Mouse (Mus musculus): ENCODE measurements around the gene Cyth1. TPM values are rescaled to one million over a fixed set of nuclear protein-coding genes. Genes with fewer than 3 reads are reported as not detected.

Cyth1 gene
- polyA plus RNA-seq, 1 experiment = 19.5 TPM

GRCm38 (mm10) chr11:118096736-118097135, 151.7 kb downstream of the Cyth1 start:
- DNase-seq = no peak
- H3K27ac ChIP-seq (ENCODE audit: insufficient read depth, low read depth, low read length) = no peak overlapping the region
- no peaks in the 10 kb centered on the region for H3K27me3 ChIP-seq (replicated peaks; ENCODE audit: control insufficient read depth, insufficient read depth, low read length)
- WGBS = 43% methylated on average over 2 of the region's 2 CpGs
- TF ChIP-seq POLR2A (IDR thresholded peaks at IDR 0.05; ENCODE audit: low read depth, low read length) (no peak), CTCF (conservative IDR thresholded peaks at IDR 0.05; ENCODE audit: insufficient read depth, insufficient read length, low read depth, low read length) (no peak)
- no peaks in the 10 kb centered on the region for H3K4me1 ChIP-seq (ENCODE audit: control insufficient read depth, insufficient read depth, low read length)
- H3K36me3 ChIP-seq (ENCODE audit: control insufficient read depth, insufficient read depth, low read length) = no peaks in the 10 kb centered on the region
- H3K4me3 ChIP-seq (ENCODE audit: insufficient read depth, low read depth, low read length) = no peak overlapping the region

- DNase-seq = no peak
- Histone ChIP-seq H3K4me1 (ENCODE audit: control insufficient read depth, insufficient read depth, low read length) (no peaks in the 10 kb centered on the region), H3K27ac (ENCODE audit: insufficient read depth, low read depth, low read length) (no peak overlapping the region), H3K36me3 (ENCODE audit: control insufficient read depth, insufficient read depth, low read length) (no peaks in the 10 kb centered on the region), H3K4me3 (ENCODE audit: insufficient read depth, low read depth, low read length) (no peak overlapping the region), H3K27me3 (replicated peaks; ENCODE audit: control insufficient read depth, insufficient read depth, low read length) (no peaks in the 10 kb centered on the region)
- 82% methylated on average over 9 of the region's 9 CpGs for WGBS
- no peak for TF ChIP-seq CTCF (conservative IDR thresholded peaks at IDR 0.05; ENCODE audit: insufficient read depth, insufficient read length, low read depth, low read length)
- TF ChIP-seq POLR2A (IDR thresholded peaks at IDR 0.05; ENCODE audit: low read depth, low read length) = no peak
These were observed 153.4 kb downstream of the Cyth1 start for GRCm38 (mm10) chr11:118095004-118095403.

GRCm38 (mm10) chr11:118091002-118091670, 157.3 kb downstream of the Cyth1 start:
- Histone ChIP-seq H3K4me1 (ENCODE audit: control insufficient read depth, insufficient read depth, low read length) (no peaks in the 10 kb centered on the region), H3K27me3 (replicated peaks; ENCODE audit: control insufficient read depth, insufficient read depth, low read length) (no peaks in the 10 kb centered on the region), H3K27ac (ENCODE audit: insufficient read depth, low read depth, low read length) (no peak overlapping the region), H3K4me3 (ENCODE audit: insufficient read depth, low read depth, low read length) (no peak overlapping the region), H3K36me3 (ENCODE audit: control insufficient read depth, insufficient read depth, low read length) (no peaks in the 10 kb centered on the region)
- no peak for DNase-seq
- TF ChIP-seq POLR2A (IDR thresholded peaks at IDR 0.05; ENCODE audit: low read depth, low read length) (no peak), CTCF (conservative IDR thresholded peaks at IDR 0.05; ENCODE audit: insufficient read depth, insufficient read length, low read depth, low read length) (peak; percentile 49)
- WGBS = 90% methylated on average over 23 of the region's 23 CpGs

- TF ChIP-seq CTCF (conservative IDR thresholded peaks at IDR 0.05; ENCODE audit: insufficient read depth, insufficient read length, low read depth, low read length) (no peak), POLR2A (IDR thresholded peaks at IDR 0.05; ENCODE audit: low read depth, low read length) (no peak)
- Histone ChIP-seq H3K4me1 (ENCODE audit: control insufficient read depth, insufficient read depth, low read length) (no peaks in the 10 kb centered on the region), H3K27ac (ENCODE audit: insufficient read depth, low read depth, low read length) (no peak overlapping the region), H3K27me3 (replicated peaks; ENCODE audit: control insufficient read depth, insufficient read depth, low read length) (no peaks in the 10 kb centered on the region), H3K36me3 (ENCODE audit: control insufficient read depth, insufficient read depth, low read length) (no peaks in the 10 kb centered on the region), H3K4me3 (ENCODE audit: insufficient read depth, low read depth, low read length) (no peak overlapping the region)
- DNase-seq = no peak
- 71% methylated on average over 19 of the region's 19 CpGs for WGBS
These were observed 159.5 kb downstream of the Cyth1 start for GRCm38 (mm10) chr11:118088896-118089295.

DNA sequence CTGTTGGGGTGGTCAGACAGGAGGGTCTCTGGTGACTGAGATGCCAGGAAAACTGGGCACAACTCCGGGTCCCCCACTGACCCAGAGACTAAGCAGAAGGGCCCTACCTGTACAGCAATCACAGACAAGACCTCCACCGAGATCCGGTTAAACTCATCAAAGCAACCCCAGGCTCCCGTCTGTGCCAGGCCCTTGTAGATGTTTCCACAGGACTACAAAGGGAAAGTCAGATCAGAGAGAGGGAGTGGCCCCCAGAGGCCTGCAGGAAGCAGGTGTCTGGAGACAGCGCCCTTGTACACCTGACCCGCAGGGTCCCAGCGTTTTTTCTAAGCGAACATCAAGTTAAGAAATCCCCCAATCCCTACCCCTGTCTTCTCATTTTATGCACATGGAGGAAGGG, 162.4 kb downstream of the Cyth1 start:
- no peak overlapping the region for H3K4me3 ChIP-seq (ENCODE audit: insufficient read depth, low read depth, low read length)

DNA sequence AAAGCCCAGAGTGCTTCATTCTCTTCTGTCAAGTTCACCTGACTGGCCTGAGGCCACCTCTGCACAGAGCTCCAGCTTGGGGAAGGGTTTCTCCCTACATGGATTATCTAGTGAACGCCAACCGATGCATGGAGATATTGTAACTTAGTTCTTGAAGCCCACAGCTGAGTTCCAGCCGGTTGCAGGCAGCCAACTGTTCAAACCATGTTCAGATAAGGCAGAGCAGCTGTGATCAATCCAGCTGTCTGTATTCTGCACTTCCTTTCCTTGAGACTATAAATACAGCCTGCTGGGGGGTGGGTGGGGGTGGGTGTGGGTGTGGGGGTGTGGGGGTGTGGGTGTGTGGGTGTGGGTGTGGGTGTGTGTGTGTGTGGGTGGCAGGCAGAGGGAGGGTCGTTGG, 163.2 kb downstream of the Cyth1 start:
- Histone ChIP-seq H3K27me3 (replicated peaks; ENCODE audit: control insufficient read depth, insufficient read depth, low read length) (no peaks in the 10 kb centered on the region), H3K36me3 (ENCODE audit: control insufficient read depth, insufficient read depth, low read length) (no peaks in the 10 kb centered on the region), H3K4me1 (ENCODE audit: control insufficient read depth, insufficient read depth, low read length) (no peaks in the 10 kb centered on the region), H3K4me3 (ENCODE audit: insufficient read depth, low read depth, low read length) (no peak overlapping the region), H3K27ac (ENCODE audit: insufficient read depth, low read depth, low read length) (no peak overlapping the region)
- TF ChIP-seq CTCF (conservative IDR thresholded peaks at IDR 0.05; ENCODE audit: insufficient read depth, insufficient read length, low read depth, low read length) (no peak), POLR2A (IDR thresholded peaks at IDR 0.05; ENCODE audit: low read depth, low read length) (no peak)
- WGBS = 47% methylated on average over 4 of the region's 4 CpGs
- DNase-seq = no peak

More for the DNA sequence above, 162.4 kb downstream of the Cyth1 start:
- no peak overlapping the region for H3K27ac ChIP-seq (ENCODE audit: insufficient read depth, low read depth, low read length)
- no peak for TF ChIP-seq CTCF (conservative IDR thresholded peaks at IDR 0.05; ENCODE audit: insufficient read depth, insufficient read length, low read depth, low read length)
- no peak for TF ChIP-seq POLR2A (IDR thresholded peaks at IDR 0.05; ENCODE audit: low read depth, low read length)
- 83% methylated on average over 8 of the region's 8 CpGs for WGBS
- no peaks in the 10 kb centered on the region for H3K4me1 ChIP-seq (ENCODE audit: control insufficient read depth, insufficient read depth, low read length)
- H3K36me3 ChIP-seq (ENCODE audit: control insufficient read depth, insufficient read depth, low read length) = no peaks in the 10 kb centered on the region
- no peaks in the 10 kb centered on the region for H3K27me3 ChIP-seq (replicated peaks; ENCODE audit: control insufficient read depth, insufficient read depth, low read length)
- DNase-seq = no peak

- 77% methylated on average over 3 of the region's 3 CpGs for WGBS
- Histone ChIP-seq H3K27me3 (replicated peaks; ENCODE audit: control insufficient read depth, insufficient read depth, low read length) (no peaks in the 10 kb centered on the region), H3K36me3 (ENCODE audit: control insufficient read depth, insufficient read depth, low read length) (no peaks in the 10 kb centered on the region), H3K4me3 (ENCODE audit: insufficient read depth, low read depth, low read length) (no peak overlapping the region), H3K27ac (ENCODE audit: insufficient read depth, low read depth, low read length) (no peak overlapping the region), H3K4me1 (ENCODE audit: control insufficient read depth, insufficient read depth, low read length) (no peaks in the 10 kb centered on the region)
- TF ChIP-seq CTCF (conservative IDR thresholded peaks at IDR 0.05; ENCODE audit: insufficient read depth, insufficient read length, low read depth, low read length) (no peak), POLR2A (IDR thresholded peaks at IDR 0.05; ENCODE audit: low read depth, low read length) (no peak)
- DNase-seq = no peak
These were observed 164.1 kb downstream of the Cyth1 start for GRCm38 (mm10) chr11:118084266-118084665.

All from kidney, adult 2 months (tissue).